Mouse (Mus musculus) fibroblast of lung, adult 2 months (primary cell): ENCODE measurements around the gene Pcif1.

Experiments
- DNase-seq: peaks from one replicate; pipeline ENCODE4 v3.0.0-alpha.2; 2011; ENCODE audit warnings: low read depth

Pcif1 gene

DNA sequence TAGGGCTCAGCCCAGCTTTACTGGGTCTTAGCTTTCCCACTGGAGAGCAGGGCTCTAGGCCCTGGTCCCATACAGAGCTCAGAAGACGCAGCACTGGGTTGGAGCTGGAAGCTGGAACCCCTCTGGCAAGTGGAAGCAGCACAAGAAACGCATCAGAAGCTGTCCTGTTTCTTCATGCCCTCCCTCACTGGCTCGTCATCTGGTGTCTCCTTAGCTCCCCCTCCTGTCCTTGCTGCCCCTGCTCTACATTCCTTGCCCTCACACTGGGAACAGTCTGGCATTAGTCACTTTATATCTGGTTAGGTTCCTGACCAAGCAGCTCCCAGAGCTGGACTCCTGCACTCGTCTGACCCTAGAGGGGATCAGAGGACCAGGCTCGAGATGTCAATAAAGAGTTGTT, 14.9 kb downstream of the Pcif1 start:
- DNase-seq = no peak

DNA sequence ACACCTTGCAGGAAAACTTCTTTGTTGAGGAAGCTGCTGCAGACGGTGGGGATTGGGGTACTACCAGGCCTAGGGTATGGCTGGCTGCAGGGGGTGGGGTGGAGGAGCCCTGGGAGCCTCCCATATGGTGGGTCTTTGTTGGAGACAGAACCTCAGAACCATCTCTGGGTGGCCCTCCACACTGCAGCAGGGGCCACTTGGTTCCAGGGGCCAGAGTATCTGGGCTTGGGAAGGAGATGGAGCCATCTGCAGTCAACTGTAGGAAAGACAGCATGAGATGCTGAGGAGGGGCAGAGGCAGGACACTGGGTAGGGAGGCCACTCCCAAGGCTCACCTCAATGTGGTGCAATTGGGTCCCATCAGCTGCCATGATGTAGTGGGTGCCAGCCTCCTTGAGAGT, 15.5 kb downstream of the Pcif1 start:
- no peak for DNase-seq

DNA sequence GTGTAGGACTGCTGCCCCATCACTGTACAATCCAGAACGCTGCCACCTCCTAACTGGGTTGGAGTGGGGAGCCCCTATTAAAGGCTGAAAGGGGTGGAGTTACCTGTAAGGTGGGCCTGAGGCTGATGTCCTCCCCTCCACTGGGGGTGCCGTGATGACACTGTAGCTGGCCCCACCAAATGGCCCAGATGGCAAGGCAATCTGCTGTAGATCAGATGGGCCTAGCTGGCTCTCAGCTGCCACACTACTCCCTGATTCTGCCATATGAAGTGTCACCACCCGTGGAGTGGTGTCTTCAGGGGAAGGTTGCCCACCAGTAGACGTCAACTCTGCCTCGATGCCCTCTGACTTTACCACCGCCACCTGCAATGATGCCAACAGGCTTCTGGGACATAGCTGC, 16.8 kb downstream of the Pcif1 start:
- no peak for DNase-seq

DNA sequence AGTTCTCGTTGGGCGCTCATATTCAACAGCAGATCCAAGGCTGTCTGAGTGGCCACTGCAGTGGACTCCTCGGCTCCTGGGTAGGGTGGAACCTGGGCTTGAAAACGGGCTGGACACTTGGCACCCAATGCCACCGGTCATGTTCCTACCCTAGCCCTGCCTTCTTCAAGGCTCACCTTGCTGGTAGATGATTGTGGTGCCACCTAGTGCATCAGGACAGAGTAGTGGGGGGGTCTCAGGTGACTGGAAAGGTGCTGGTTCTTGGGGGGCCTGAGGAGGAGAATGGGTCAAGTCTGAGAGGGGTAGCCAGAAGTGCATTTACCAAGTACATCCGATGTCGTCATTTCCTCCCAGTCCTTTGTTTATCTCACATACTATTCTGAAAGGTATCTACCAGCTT, 18.9 kb downstream of the Pcif1 start:
- no peak for DNase-seq

DNA sequence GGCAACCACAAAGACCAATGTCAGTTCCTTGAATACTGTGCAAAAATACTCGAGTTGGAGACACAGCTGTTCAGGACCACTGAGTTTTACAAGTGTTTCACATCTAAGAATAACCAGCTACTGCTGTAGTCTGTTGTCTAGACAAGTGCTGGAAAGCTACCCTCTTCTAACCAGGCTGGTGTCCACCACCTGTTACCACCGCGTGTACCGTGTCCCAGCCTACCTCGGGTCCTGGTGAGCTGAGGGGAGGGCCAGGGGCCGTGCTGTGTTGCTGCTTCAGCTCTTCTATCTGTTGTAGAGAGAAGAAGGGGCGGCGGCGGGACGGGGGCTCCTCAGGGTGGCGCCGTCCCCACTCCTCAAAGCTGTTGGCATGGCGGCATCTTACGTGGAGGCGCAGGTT, 19.9 kb downstream of the Pcif1 start:
- no peak for DNase-seq

DNA sequence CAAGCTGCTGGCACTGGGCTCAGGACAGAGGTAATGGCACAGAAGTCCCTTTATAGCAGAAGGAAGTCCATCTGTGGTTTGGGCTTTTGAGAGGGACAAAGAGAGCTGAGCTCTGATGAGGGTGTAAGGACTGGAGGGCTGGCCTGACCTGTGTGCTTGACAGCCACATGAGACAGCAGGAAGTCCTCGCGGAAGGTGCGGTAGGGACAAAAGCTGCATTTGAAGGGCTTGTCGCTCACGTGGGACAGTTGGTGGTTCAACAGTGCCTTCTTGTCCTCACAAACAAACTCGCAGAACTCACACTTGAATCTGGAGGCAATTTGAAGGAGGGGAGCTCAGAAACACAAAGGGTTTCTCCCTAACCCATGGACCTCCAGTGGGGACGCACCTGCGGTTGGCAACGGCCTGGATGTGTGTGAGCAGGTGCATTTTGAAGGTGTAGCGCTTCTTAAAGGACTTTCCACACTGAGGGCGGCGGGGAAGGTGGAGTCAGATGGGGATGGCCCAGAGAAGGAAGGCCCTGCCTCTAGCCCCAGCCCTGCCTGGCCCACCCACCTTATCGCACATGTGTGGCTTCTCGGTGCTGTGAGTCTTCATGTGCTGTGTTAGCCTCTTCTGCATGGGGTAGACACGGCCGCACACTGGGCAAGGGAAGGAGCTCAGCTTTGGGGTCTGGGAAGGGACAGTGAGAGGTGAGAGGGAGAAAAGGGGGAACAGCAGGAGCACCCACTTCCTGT, 20.8 kb downstream of the Pcif1 start:
- DNase-seq = no peak

DNA sequence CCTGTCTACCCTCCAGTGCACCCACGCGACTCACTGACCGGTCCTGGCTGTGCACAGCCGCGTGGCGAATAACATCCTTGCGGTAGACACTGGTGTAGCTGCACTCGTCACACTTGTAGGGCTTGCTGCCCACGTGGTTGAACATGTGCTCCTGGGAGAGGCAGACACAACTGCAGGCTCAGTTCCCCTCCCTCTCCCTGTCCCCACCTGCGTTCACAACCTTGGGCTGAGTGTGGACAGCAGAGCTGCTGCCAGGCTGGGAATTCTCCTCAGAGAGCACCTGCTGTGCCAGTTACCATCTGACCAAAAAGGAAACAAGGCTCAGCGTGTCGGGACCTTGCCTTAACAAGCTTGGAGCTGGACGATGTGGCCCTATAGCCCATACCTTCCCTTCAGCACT, 22.3 kb downstream of the Pcif1 start:
- no peak for DNase-seq

DNA sequence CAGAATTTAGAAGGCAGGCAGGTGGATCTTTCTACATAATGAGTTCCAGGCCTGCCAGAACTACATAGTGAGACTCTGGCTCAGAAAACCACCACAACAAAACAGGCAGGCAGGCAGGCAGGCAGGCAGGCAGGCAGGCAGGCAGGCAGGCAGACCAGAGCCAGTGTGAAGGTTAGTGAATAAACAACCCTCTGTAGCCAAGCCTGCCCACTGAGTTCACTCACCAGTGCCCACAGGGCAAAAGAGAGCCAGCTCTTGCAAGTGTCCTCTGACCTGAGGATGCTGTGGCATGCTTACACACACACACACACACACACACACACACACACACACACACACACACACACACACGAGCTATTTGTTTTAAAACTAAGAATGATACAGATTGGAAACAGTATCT, 24.4 kb downstream of the Pcif1 start:
- no peak for DNase-seq

DNA sequence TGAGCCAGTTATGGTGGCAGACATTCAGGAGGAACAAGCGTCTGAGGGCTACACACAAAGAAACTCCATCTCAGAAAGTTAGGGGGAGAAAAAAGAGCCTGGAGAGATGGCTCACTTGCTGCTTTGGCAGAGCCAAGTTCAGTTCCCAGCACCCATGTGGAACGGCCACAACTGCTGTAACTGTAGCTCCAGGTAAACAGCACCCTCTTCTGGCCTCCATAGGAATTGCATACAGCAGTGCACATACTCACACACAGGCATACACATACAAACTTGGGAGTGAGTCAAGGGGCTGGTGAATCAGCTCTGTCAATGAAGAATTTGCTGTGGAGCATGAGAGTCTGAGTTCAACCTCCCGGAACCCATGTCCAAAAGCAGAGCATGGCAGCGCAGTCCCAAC, 27.0 kb downstream of the Pcif1 start:
- no peak for DNase-seq

DNA sequence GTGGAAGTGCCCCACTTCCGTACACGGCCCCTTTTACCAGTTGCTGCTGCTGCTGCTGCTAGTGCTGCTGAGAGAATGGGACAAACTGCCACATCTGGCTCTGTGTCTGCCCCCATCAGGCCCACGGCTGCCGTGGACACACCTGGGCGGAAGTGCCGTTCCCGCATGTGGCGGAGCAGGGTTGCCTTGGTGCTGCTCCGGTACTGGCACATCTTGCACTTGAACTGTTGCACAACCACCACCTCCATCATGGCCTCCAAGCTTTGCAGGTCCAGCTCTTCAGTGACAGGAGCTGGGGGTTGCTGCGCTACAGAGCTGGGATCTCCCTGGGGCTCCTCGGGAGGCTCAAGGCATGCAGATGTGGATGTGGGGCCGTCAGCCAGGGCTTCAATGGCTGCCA, 28.4 kb downstream of the Pcif1 start:
- DNase-seq = no peak

DNA sequence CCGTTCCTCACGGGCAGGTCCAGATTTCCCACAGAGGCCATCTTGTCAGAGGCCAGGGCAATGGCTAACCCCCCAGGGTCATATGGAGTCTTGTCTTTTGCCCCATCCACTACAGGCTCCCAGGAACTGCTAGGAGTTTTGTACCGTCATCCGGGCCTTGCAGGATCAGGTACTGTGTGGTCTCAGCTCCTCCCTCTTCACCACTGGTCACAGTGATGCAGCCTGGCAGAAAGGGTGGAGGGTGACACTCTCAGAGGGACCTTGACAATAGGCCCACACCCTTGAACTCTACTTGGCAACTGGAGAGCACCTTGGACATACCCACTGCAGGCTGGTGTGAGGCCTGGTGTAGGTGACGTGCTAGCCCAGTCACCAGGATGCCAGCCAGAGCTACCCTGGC, 28.9 kb downstream of the Pcif1 start:
- DNase-seq = no peak

DNA sequence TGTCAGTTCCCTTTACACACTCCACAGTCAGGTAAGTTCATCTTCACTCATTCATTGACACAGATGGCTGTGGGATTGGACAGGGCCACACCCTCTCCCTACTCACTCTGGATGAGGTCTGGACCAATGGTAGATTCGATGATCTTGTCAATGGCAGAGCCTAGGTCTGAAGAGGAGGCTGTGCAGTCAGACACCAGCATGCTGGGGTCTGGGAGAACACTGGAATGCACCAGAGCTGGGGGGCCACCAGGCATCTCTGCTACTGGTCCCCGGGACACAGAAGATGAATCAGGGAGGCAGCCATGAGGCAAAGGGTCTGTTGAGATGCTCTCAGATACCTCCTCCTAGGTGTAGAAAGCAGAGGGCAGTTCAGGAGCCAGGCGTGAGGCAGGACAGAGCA, 30.0 kb downstream of the Pcif1 start:
- DNase-seq = no peak

DNA sequence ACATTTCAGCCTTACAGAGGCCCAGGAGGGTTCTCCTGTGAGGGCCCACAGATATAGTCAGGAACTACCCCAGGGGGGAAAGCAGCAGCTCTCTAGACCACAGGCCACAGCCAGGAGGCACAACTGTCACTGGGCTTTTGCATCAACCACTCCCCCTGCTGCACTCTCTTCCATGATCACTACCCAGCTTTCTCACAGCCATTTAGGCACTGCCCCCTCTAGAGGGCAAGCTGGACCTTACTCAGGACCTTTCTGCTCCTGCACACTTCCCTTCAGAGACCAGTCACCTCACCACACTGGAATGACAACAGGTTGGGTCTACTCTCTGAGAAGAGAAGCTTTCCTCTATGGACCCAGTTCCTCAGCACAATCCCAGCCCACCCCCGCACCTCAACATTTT, 30.4 kb downstream of the Pcif1 start:
- no peak for DNase-seq

DNA sequence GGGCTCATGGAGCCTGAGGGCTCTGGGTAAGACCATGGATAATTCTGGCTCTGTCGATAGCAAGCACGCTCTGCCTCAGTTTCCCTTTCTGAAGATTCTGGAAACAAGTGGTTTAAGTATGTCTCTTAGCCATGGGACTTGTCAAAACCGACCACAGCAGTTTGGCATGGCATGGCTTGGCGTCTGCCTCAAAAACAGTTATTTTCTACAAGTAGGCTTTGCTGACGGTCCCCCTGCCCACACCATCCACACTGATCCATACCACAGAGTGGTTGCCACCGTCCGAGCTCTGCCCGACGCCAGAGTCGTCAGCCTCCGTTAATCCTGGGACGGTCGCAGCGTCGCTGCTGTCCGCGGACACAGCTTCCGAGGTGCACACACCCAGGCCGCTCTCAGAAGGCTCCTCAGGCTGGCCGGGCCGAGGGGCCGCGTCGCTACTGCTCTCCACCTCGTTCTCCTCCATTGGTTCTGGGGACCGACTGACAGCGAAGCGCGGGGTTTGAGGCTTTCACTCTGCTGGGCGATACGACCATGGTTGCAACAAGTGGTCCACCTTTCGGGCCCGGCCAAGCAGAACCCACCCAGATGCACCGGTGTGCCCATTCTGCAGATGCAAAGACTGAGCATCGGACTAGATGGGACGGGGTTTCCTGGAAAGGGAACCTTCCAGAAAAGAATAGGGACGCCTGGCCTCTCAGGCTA, 31.4 kb downstream of the Pcif1 start:
- DNase-seq = no peak

DNA sequence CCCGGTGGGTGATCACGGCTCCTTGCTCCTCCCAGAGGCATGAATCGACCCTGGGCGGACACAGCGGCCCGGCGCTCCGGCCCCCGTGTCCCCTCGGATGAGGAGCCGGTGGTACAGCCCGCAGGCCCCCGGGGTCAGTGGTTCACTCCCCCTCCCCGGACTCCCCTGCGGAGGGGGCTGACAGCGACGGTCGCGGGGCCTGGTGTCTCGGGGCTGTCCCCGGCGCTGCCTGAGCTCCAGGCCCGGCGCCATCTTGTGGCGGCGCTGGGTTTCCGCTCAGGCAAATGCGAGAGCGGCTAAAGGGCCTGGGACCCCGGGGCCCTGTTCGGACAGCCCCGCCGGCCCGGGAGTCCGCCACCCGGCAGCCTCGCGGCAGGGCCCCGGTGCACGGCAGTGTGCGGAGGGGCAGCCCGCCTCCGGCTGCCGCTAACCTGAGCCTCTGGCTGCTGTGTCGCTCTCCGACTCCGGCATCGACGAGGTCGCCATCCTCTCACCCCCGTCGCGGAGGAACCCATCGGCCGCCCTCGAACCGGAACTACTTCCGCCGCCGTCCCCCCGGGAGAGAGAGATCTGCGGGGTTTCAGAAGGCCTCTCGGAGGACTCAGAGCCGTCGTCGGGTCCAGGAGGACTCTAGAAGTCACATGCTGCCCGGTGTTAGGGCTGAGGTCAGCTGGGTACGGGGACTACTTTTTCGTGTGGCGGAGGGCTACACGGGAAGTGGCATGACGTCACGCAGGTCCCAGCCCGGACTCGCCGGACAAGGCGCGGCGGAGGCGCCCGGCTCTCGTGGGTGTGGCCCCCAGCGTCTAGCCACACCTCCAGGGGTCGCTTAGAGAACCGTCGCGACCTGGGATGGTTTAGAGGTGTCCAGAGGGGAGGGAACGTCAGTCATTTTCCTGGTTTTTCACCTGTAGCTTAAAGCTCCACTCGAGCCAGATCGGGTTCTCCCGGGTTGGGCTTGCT, 32.3 kb downstream of the Pcif1 start, which contains the start of gene Zfp335:
Zfp335 (minus strand) TSS at position 672 of the 963 bp plus-strand sequence.
- DNase-seq = peak; percentile 53

DNA sequence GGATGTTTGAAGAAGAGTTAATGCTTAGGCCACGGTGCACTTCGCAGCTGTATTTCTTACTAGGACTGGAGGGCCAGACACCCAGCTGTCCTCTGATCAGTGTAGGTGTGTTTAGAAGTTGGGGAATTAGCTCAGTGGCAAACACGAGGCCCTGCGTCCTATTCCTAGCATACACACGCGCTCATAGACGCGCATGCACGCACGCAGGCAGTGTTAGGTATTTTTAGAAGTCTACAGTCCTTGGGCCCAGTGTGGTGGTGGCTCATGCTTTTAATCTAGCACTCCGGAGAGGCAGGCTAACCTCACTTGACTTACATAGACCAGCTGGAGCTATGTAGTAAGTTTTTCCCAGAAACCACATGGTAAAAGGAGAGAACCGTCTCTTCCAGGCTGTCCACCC, 33.0 kb downstream of the Pcif1 start:
- DNase-seq = no peak

DNA sequence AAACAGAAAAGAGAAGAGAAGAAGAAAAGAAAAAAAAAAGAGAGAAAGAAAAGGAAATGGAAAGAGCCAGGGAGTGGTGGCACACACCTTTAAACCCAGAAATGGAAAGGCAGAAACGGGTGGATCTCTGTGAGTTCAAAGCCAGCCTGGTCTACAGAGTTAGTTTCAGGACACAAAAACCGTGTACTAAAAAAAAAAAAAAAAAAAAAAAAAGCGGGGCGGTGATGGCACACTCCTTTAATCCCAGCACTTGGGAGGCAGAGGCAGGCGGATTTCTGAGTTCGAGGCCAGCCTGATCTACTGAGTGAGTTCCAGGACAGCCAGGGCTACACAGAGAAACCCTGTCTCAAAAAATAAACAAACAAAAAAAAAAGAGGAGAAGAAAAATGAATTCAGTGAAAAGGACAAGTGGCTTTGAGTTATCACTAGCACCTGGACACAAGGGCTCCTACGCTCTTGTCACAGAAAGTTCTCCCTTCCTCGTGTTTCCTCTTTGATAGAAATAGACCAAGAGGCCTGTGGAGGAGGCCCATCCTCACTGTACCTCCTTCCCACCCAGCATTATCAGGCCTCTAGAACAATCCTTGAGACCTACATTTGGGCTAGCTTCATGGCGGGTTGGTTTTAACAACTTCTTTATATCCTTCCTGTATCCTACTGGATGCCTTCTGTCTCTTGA, 33.8 kb downstream of the Pcif1 start:
- no peak for DNase-seq

DNA sequence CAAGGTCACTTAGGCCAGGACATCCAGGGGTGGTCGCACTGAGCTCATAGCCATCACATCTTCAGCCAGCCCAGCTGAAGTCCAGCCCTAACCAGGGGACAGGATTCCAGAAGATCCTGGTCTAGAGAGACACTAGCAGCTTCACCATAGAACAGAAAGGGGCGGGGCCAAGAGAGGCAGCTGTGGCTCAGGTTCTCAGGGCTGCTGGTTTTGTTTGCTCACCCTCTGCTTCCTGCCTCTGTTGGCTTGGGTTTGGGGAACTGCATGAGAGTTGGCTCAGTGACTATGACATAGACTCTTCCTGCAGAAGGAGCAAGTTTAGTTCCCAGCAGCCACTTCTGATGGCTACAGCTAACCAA, 34.3 kb downstream of the Pcif1 start:
- no peak for DNase-seq

DNA sequence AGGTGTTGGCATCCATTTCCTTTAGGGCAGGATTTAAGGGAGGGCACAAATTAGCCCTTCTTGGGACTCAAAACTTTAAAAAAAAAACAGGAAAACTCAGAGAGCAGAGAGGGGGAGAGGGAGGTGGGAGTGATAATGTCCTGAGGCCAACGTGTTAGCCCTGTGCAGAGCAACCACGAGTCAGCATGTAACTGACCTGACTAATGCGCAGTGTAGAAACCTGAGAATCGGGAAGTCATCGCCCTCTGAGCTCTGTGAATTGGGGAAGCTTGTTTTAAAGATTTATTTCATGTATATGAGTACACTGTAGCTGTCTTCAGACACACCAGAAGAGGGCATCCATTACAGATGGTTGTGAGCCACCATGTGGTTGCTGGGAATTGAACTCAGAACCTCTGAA, 37.7 kb downstream of the Pcif1 start:
- no peak for DNase-seq

DNA sequence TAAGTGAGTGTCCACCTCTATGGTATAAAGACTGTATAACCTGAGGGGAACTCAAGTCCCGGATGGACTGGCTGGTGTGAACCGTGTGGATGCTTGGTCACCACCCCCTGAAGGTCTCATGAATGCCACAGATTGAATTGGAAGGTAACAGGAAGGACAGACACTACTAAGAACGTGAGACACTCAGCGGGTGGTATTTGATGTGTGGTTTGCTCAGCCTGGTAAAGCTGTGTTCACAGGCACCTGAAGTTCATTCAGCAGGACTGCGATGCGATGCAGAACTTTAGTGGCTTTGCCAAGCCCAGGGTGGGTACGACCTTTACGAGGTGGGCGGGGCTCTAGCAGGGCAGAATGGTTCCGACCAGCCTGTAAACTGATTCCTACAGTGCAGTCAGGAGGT, 38.3 kb downstream of the Pcif1 start:
- DNase-seq = no peak

DNA sequence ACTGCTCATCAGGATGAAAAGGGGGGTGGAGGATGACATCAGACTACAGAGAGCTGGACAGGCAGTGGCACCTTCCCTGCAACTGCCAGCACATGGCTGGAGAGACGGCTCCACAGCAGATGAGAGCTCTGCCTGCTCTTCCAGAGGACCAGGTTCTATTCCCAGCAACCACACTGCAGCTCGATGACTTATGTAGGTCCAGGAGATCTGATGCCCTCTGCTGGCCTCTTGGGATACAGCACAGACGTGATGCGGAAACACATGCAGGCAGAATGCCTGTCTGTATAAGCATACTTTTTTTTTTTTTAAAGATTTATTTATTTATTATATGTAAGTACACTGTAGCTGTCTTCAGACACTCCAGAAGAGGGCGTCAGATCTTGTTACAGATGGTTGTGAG, 39.2 kb downstream of the Pcif1 start:
- no peak for DNase-seq

DNA sequence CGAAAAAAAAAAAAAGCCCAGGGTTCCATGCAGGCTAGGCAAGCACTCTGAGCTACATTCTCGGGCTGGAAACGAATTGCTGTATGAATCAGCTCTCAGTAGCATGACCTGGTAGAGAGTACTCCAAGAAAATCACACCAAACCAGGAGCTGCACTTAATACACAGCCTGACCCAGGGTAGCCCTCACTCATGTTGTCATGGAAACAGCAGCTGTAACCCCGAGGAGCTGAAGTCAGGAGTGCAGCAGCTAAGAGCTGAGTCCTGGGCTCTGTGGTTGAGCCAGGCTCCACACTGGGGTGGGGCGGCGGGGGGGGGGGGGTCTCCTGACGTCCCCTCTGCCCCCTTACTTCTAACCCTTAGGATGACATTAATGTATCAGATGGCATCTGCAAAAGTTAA, 42.9 kb downstream of the Pcif1 start:
- no peak for DNase-seq
